Mouse (Mus musculus): ENCODE results near the gene Vmn1r58.
"Not testable (repeated sequence)": the region's sequence is repeated elsewhere in the genome, so short reads cannot be mapped to it uniquely, and the experiment has no call there.

The Vmn1r58 gene

GRCm38 (mm10) chr7:5413296-5413695, at the start of gene Vmn1r58:
TSS of gene Vmn1r58 (minus strand) at chr7:5413396.
- not testable (repeated sequence) for DNase-seq

- DNase-seq = no peak
Measured at GRCm38 (mm10) chr7:5456674-5457073, 43.5 kb upstream of the Vmn1r58 start, which contains the start of gene Vmn1r59. TSS of gene Vmn1r59 (minus strand) at chr7:5456774.

- not testable (repeated sequence) for DNase-seq
Measured at GRCm38 (mm10) chr7:5454011-5454410, 40.8 kb upstream of the Vmn1r58 start.

- no peak for DNase-seq
Measured at GRCm38 (mm10) chr7:5448627-5449026, 35.4 kb upstream of the Vmn1r58 start.

GRCm38 (mm10) chr7:5406201-5406600, 7.0 kb downstream of the Vmn1r58 start:
- no peak for DNase-seq

GRCm38 (mm10) chr7:5366724-5367123, 46.5 kb downstream of the Vmn1r58 start:
- no peak for DNase-seq

GRCm38 (mm10) chr7:5363599-5363998, 49.6 kb downstream of the Vmn1r58 start:
- DNase-seq = no peak
